Mouse (Mus musculus): Measurements from ENCODE around the gene AU022252.

Gene AU022252

GRCm38 (mm10) chr4:119244468-119245240 is 12.1 kb upstream of the AU022252 start:
- peak; percentile 36 for DNase-seq

GRCm38 (mm10) chr4:119242571-119242970 is 10.1 kb upstream of the AU022252 start:
- no peak for DNase-seq

DNA sequence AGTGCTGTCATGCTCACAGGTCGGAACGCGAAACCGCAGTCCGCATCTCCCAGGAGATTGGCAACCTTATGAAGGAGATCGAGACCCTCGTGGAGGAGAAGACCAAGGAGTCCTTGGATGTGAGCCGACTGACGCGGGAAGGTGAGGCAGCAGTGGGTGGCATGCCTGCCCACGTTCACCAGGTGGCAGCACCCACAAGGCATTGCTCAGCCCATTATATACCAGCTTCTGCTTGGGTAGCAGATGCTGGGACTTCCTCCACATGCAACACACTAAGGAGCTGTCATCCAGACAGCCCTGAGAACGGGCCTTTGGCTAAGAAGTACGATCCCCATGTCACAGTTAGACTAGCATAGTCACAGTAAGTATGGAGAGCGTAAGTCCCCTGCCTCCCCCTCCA is 9.2 kb upstream of the AU022252 start:
- peak; percentile 60 for DNase-seq

- no peak for DNase-seq
These were observed 6.7 kb upstream of the AU022252 start for GRCm38 (mm10) chr4:119239181-119239682.

DNA sequence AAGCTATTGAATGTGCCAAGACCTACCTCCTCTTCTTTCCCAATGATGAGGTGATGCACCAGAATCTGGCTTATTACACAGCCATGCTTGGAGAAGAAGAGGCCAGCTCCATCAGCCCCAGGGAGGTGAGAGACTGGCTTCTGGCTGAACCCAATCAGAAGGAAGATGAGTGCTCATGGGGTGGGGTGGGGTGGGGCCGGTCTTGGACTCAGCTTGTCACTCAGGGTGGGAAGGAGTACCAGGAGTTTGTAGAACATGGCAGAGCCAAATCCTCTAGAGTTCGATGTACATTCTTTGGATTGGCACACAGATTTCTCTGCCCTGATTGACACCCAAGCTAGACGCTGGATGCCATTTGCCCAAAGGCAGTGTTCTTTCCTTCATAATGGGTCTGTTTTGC is 6.1 kb upstream of the AU022252 start:
- no peak for DNase-seq

- DNase-seq = no peak
These were observed 1.8 kb upstream of the AU022252 start for GRCm38 (mm10) chr4:119234348-119234747.

- peak; percentile 47 for DNase-seq
These were observed 867 bp upstream of the AU022252 start for GRCm38 (mm10) chr4:119233256-119233901.

- no peak for DNase-seq
These were observed 5.8 kb downstream of the AU022252 start for GRCm38 (mm10) chr4:119226751-119227150.

GRCm38 (mm10) chr4:119225719-119226118 is 6.8 kb downstream of the AU022252 start:
- DNase-seq = no peak

GRCm38 (mm10) chr4:119224534-119224933 is 8.0 kb downstream of the AU022252 start:
- no peak for DNase-seq

- DNase-seq = no peak
These were observed 8.8 kb downstream of the AU022252 start for GRCm38 (mm10) chr4:119223696-119224095.

GRCm38 (mm10) chr4:119218169-119218568 is 14.3 kb downstream of the AU022252 start, which contains the start of gene Tmem269:
TSS of gene Tmem269 (minus strand) at chr4:119218217.
- DNase-seq = no peak

GRCm38 (mm10) chr4:119216667-119217066 is 15.8 kb downstream of the AU022252 start:
- no peak for DNase-seq

- peak; percentile 70 for DNase-seq
These were observed 27.8 kb downstream of the AU022252 start for GRCm38 (mm10) chr4:119204672-119205071.

- DNase-seq = no peak
These were observed 34.4 kb downstream of the AU022252 start for GRCm38 (mm10) chr4:119198105-119198504.

DNA sequence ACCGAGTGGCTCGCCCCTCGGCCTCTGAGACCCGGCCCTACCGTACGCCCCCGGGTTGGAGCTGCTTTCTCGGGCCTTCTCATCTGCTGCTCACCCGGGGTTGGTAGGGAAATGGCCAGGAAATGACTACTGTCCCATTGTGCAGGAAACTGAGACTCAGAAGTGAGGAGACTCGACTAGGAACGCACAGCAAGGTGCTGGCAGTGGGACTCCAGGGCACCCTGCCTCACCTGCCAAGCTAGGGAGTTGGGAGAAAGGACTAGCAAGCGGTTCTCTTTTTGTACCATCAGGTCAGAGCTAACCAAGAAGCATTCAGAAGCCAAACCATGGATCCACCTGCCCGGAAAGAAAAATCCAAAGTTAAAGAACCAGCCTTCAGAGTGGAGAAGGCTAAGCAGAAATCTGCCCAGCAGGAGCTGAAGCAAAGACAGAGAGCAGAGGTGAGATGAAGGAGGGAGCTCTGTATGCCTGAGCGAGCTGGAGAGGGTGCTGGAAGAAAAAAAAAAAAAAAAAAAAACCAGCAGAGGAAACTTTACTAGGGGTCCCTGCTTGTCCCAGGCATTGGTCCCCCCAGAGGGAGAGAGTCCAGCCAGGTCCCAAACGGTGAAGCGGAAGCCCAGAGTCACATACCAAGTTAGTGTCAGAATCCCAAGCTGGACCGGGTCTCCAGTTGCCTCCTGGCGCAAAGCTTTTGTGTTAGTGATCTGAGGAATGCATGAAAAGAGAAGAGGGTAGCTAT is 36.8 kb downstream of the AU022252 start:
- DNase-seq = no peak

DNA sequence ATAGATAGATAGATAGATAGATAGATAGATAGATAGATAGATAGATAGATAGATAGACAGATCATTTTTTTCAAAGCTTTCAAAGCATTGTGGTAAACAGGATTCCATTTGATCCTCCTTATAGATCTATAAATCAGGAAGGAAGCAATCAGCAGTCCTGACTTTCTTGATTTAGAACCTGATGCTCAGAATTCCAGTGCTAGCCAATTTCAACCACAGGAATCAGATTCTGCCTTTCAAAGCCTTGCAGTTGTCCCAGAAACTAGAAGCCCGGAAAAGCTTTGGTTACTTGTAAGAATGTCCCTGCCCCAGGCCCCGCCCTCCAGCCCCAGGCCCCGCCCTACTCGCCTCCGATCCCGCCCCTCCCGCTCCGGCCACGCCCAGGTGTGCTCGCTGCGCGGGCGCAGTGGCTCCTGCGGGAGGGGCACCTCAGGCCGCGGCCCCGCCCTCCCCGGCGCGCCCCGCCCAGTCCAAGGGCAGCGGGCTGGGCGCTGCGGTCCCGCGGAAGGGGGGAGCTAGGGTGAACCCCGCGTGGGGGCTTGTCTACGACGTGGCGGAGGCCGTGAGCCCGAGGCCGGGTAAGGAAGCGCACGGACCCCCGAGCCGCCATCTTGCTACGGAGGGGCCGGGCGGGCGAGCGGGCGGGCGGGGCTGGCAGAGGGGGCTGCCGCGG is 37.5 kb downstream of the AU022252 start, which contains the start of gene Svbp:
Gene Svbp, plus strand, starts transcription at position 398 of the 673 bp plus-strand sequence.
- peak; percentile 93 for DNase-seq

DNA sequence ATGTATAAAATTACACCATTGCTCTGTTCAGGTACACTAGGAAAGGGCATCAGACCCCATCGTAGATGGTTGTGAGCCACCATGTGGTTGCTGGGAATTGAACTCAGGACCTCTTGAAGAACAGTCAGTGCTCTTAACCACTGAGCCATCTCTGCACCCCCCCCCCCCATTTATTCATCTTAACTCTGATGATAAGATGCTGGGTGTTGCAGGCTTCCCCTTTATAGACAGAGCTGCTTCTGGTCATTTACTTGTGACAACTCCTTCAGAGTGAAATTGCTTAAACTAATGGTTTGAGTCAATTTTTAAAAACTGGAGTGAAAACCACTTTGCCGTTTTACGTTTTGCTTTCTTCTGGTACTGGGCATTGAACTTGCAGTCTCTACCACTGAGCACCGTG is 39.8 kb downstream of the AU022252 start:
- DNase-seq = no peak

DNA sequence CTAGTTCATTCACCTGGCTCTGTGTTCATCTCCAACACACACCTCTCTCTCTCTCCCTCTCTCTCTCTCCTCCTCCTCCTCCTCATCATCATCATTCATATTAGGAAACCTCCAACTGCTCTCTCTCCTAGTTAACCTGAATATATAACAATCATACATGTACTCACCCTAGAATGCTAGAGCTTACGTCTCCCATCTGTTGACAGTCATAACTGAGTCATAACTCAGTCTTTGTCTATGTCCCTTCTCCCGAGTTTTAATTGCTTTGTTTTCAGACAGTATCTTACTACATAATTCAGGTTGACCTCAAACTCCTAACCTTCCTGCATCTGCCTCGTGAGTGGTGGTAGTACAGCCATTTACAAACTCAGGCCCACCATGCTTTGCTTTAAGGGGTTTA is 41.2 kb downstream of the AU022252 start:
- DNase-seq = no peak

GRCm38 (mm10) chr4:119190618-119191017 is 41.9 kb downstream of the AU022252 start:
- DNase-seq = no peak

GRCm38 (mm10) chr4:119189864-119190263 is 42.6 kb downstream of the AU022252 start, which contains the start of gene Ermap:
TSS of gene Ermap (minus strand) at chr4:119190011.
- no peak for DNase-seq

GRCm38 (mm10) chr4:119189392-119189791 is 43.1 kb downstream of the AU022252 start:
- DNase-seq = no peak

Measured in right cerebral cortex, postnatal 14 days (tissue).